Mouse (Mus musculus) brain, embryonic 14.5 days (tissue): Measurements from ENCODE around the gene Stoml2.
"Not testable (repeated sequence)": the region's sequence is repeated elsewhere in the genome, so short reads cannot be mapped to it uniquely, and the experiment has no call there.

Experiments used
- CTCF ChIP-seq: fragments of 200-500 bp; IDR thresholded peaks from 2 replicates; pipeline ENCODE4 v1.5.1; 2012; ENCODE audit warnings: inconsistent platforms, mild to moderate bottlenecking, moderate library complexity, borderline replicate concordance; ENCODE audit not compliant: insufficient read depth, insufficient read length; ENCODE audit errors: extremely low read depth
- POLR2A ChIP-seq: fragments of 200-500 bp; IDR thresholded peaks from 2 replicates; pipeline ENCODE4 v1.6.1; 2012; ENCODE audit warnings: mild to moderate bottlenecking, inconsistent platforms, borderline replicate concordance; ENCODE audit not compliant: poor library complexity, insufficient read depth, insufficient read length, severe bottlenecking; ENCODE audit errors: extremely low read depth

DNA sequence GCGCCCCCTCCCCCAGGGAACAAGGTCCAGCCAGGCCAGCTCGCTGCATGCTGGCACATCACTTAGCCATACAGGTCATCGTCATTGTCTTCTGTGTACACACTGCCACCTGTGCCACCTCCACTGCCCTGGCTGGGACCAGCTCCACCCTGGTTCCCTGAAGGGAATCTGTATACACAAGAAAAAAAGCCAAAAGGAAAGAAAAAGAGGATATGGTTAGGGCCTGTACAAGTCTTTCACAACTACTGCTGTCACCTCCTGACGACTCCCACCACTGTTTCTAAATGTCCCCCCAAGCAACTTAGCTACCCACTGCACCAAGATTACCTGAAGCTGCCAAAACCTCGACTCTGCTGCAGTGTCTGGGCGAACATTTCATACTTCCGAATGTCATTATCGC lies 51.0 kb downstream of the Stoml2 start:
- not testable (repeated sequence) for TF ChIP-seq CTCF, POLR2A
